Mouse (Mus musculus) erythroblast, embryonic 14.5 days (primary cell): ENCODE results near the gene Kctd18.

Experiments
- GATA1 ChIP-seq: IDR thresholded peaks from 2 replicates; pipeline ENCODE4 v1.6.1; 2012; ENCODE audit warnings: low read length, inconsistent platforms, mixed read lengths
- TAL1 ChIP-seq: IDR thresholded peaks from 3 replicates; pipeline ENCODE4 v1.6.1; 2012; ENCODE audit warnings: low read length, inconsistent platforms, mixed read lengths

- TF ChIP-seq TAL1 (no peak), GATA1 (no peak)
Measured at GRCm38 (mm10) chr1:57941095-57941494, 77.7 kb downstream of the Kctd18 start.
